Mouse (Mus musculus) intestine, embryonic 15.5 days (tissue): ENCODE results near the gene Lyz2. TPM values are rescaled to one million over a fixed set of nuclear protein-coding genes. Genes with fewer than 3 reads are reported as not detected.
"Not testable (repeated sequence)": the region's sequence is repeated elsewhere in the genome, so short reads cannot be mapped to it uniquely, and the experiment has no call there.

Experiments
- ATAC-seq: fragments of 200-750 bp; cut with Nextera tagmentation; 2 replicates; pipeline ENCODE4 v1.8.0; 2017; ENCODE audit warnings: moderate TSS enrichment, moderate library complexity
- H3K27ac ChIP-seq: fragments of 300-500 bp; sonication (generic); 2 replicates; pipeline ENCODE4 v1.5.1; 2015; ENCODE audit warnings: mild to moderate bottlenecking, inconsistent platforms
- H3K27me3 ChIP-seq: fragments of 300-500 bp; sonication (generic); replicated peaks from 2 replicates; pipeline ENCODE4 v1.6.1; 2015; ENCODE audit warnings: inconsistent platforms
- H3K36me3 ChIP-seq: fragments of 300-500 bp; sonication (generic); 2 replicates; pipeline ENCODE4 v1.6.1; 2015; ENCODE audit warnings: inconsistent platforms
- H3K4me1 ChIP-seq: fragments of 300-500 bp; sonication (generic); replicated peaks from 2 replicates; pipeline ENCODE4 v1.6.1; 2015; ENCODE audit warnings: inconsistent platforms
- H3K4me2 ChIP-seq: fragments of 300-500 bp; sonication (generic); replicated peaks from 2 replicates; pipeline ENCODE4 v1.6.1; 2015; ENCODE audit warnings: mild to moderate bottlenecking, inconsistent platforms
- H3K4me3 ChIP-seq: fragments of 300-500 bp; sonication (generic); replicated peaks from 2 replicates; pipeline ENCODE4 v1.5.1; 2015; ENCODE audit warnings: inconsistent platforms
- H3K9ac ChIP-seq: fragments of 300-500 bp; sonication (generic); 2 replicates; pipeline ENCODE4 v1.6.1; 2015; ENCODE audit warnings: inconsistent platforms
- H3K9me3 ChIP-seq: fragments of 300-500 bp; sonication (generic); 2 replicates; pipeline ENCODE4 v1.6.1; 2016; ENCODE audit warnings: inconsistent platforms
- WGBS: fragments of 180-500 bp; shearing (Covaris S2); methylation state at CpG from one replicate; pipeline ENCODE4 v1.1.7; 2015; 5-methylcytosine and 5-hydroxymethylcytosine counted together
- polyA plus RNA-seq: library from polyadenylated mRNA; unstranded; fragments of >200 nt; fragmentation: Nextera tagmentation; extraction: Ambion mirVana; gene quantifications from 2 replicates; pipeline ENCODE4 v1.2.1, GENCODE M21; 2015

The Lyz2 gene
- polyA plus RNA-seq, 1 experiment from 2014 or later: 97.1 TPM

DNA sequence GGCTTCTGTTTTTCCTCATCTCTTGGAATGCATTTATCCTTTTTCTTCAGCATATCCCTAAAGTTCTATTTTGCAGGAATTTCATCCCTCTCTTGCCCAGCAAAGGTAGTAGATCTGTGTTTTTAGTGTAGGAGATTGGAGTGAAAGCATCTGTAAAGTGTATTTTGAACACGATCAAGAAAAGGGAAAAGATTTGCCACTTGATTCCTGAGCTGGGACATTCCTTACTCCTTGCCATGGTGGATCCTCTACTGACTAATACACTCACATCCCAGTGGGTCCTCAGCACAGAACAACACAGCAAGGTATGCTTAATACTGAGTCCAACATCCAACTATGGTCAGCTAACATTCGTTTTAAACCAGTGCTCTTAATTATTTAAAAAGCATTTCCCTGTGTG is 430 bp upstream of the Lyz2 start:
- WGBS: 59% methylated on average over 2 of the region's 2 CpGs
- Histone ChIP-seq H3K27me3 (no peaks in the 10 kb centered on the region), H3K4me3 (no peak overlapping the region), H3K4me2 (peak overlapping the region; percentile 1; the same call in 1 of the 2 replicates), H3K27ac (0 out of 2 replicates have a peak overlapping the region, but pooled peaks have one; percentile 67), H3K9me3 (no peaks in the 10 kb centered on the region), H3K4me1 (no peaks in the 10 kb centered on the region), H3K9ac (no peak overlapping the region), H3K36me3 (no peaks in the 10 kb centered on the region)
- ATAC-seq: no peak

DNA sequence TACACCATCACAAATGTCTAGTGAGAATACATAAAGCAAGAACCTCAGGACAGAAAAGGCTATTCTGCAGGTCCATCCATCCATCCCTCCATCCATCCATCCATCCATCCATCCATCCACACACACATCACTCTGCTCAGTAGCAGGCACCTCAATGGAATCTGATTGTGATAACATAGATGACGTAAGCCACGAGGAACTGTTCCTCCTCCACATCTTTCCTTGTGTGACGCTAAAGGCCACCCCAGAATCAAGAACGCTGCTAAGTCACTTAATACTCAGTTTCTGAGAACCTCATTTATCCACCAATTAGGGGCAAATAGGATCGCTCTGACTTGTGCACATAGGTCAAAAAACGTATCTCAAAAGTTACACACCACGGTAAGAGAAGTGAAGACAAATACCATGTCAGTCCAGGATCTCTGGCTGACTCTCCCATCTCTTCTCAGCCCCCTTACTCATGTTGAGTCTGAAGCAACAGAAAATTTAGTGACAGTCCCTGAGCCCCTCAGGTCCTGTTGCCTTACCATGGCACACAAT is 670 bp downstream of the Lyz2 start:
- Histone ChIP-seq H3K27ac (peak overlapping the region; percentile 67; the same call in 1 of the 2 replicates), H3K4me1 (no peaks in the 10 kb centered on the region), H3K9ac (no peak overlapping the region), H3K27me3 (no peaks in the 10 kb centered on the region), H3K9me3 (no peaks in the 10 kb centered on the region), H3K4me3 (no peak overlapping the region), H3K36me3 (no peaks in the 10 kb centered on the region), H3K4me2 (no peak overlapping the region)
- WGBS: 82% methylated on average over 7 of the region's 7 CpGs
- ATAC-seq: no peak

DNA sequence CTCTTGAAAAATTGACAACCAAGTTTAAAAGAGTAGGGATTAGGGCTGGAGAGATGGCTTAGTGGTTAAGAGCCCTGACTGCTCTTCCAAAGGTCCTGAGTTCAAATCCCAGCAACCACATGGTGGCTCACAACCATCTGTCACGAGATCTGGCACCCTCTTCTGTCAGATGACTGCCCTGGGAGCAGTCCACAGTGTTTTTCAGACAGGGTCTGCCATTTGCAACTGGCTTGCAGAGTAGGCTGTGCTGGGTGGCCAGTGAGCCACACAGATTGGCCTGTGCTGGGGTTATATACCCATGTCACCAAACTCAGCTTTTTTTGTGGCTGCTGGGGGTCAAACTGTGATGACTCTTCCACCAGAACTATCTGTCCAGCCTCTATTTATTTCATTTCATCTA is 2.1 kb downstream of the Lyz2 start:
- no peak overlapping the region for H3K27ac ChIP-seq
- H3K4me3 ChIP-seq: no peak overlapping the region
- ATAC-seq: no peak
- H3K27me3 ChIP-seq: no peaks in the 10 kb centered on the region
- no peak overlapping the region for H3K9ac ChIP-seq
- H3K36me3 ChIP-seq: no peaks in the 10 kb centered on the region
- H3K4me2 ChIP-seq: no peak overlapping the region
- no peaks in the 10 kb centered on the region for H3K4me1 ChIP-seq
- WGBS: 58% methylated on average over 1 of the region's 1 CpGs
- no peaks in the 10 kb centered on the region for H3K9me3 ChIP-seq

DNA sequence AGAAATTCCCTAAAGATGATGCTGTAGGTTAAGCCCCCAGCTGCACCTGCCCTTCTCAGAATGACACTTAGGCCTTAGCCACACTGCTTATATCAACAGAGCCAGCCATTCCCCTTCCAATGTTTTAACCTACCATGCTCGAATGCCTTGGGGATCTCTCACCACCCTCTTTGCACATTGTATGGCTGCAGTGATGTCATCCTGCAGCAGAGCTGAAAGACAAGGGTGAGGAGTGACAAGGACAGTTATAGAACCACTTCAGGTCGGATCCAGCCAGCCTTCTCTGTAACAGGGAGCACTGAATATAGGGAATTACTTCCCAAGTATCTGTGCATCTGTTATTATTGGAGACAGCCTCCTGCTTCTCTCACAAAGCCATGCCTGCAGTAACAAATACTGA is 3.6 kb downstream of the Lyz2 start:
- ATAC-seq, H3K9ac ChIP-seq, H3K9me3 ChIP-seq, H3K4me1 ChIP-seq, H3K27ac ChIP-seq, H3K36me3 ChIP-seq, H3K4me2 ChIP-seq, H3K4me3 ChIP-seq, H3K27me3 ChIP-seq: not testable (repeated sequence)
- 50% methylated on average over 2 of the region's 2 CpGs for WGBS

DNA sequence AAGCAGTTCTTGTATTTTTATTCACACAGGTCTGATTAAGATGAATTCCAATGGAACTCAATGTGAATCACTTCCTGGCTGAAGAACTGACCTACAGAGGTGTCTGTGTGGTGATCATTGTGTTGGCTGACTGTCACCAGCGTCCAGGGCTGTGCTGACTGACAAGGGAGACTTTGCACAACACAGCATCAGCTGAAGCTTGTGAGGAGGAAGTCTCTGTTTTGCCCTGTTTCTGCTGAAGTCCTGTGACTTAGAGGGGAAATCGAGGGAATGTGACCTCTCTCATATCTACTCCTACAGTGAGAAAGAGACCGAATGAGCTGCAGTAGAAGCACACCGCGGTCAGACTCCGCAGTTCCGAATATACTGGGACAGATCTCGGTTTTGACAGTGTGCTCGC is 4.3 kb downstream of the Lyz2 start:
- ATAC-seq, H3K4me1 ChIP-seq, H3K4me2 ChIP-seq, H3K36me3 ChIP-seq, H3K4me3 ChIP-seq, H3K27me3 ChIP-seq, H3K9me3 ChIP-seq, H3K9ac ChIP-seq, H3K27ac ChIP-seq: not testable (repeated sequence)
- WGBS: 85% methylated on average over 9 of the region's 9 CpGs

DNA sequence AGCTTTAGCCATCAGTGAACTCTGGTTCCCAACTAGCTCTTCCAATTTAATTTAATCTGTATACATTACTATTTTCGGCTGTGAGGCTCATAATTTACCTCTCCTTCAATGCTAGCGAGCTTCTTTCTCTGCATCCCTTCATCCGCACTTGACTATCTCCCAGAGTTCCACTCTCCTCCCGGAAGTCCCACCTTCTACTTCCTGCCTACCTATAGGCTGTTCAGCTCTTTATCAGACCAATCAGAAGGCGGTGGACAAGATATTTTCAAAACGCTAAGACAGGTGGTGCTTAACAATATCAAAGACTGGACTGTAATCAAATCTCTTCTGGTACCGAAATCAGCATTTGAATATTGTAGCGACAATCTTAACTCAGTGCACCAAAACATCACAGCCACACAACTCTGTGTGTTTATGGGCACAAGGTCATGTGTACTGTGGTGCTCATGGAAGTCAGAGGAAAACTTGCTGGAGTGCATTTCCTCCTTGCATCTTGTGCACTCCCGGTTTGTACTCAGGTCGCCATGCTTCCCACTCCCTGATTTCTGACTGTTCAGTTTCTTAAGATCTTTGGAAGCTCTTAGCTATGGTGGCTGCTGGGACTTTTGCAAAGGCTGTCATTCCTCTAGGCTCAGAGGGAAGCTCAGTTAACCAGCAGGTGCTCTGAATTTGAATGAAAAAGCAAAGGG is 6.3 kb downstream of the Lyz2 start:
- Histone ChIP-seq H3K9me3 (no peaks in the 10 kb centered on the region), H3K9ac (no peak overlapping the region), H3K4me1 (no peaks in the 10 kb centered on the region), H3K27me3 (no peaks in the 10 kb centered on the region), H3K4me2 (no peak overlapping the region), H3K36me3 (no peaks in the 10 kb centered on the region), H3K27ac (no peak overlapping the region), H3K4me3 (no peak overlapping the region)
- 82% methylated on average over 10 of the region's 10 CpGs for WGBS
- ATAC-seq: no peak

DNA sequence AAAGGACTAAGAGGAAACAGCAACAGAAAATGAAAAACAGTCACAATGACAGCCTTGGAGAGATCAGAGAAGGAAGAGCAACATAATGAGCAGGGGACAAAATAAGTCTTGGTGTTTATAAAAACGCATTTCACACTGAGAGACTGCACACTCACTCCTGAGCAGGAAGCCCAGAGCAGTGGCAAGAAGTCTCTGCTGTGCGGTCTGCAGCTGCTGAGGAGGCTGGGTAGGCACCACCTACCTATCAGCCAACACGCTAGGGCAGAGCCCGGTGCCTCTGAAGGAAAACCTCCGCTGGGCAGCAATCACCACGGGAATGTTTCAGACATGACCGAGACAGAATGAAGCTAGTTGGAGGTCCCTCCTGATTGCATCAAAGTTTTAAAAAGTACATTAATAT is 7.5 kb downstream of the Lyz2 start:
- H3K27me3 ChIP-seq, H3K4me1 ChIP-seq, H3K9me3 ChIP-seq, H3K9ac ChIP-seq, H3K27ac ChIP-seq, H3K36me3 ChIP-seq, H3K4me3 ChIP-seq, ATAC-seq, H3K4me2 ChIP-seq: not testable (repeated sequence)
- 78% methylated on average over 4 of the region's 7 CpGs for WGBS

DNA sequence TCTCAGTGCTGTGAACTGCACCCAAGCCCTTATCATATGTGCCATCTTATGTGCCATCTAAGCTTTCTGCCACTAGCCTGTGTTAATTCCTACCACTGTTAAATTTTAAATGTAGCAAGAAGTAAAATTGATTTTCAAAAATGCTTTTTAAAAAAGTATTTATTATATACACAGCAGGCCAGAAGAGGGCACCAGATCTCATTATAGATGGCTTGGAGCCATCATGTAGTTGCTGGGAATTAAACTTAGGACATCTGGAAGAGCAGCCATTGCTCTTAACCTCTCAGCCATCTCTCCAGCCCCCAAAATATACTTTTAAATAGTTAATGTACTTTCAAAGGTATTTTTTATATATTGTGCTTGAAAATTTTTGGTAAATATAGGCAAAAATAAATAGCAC is 10.1 kb downstream of the Lyz2 start:
- H3K4me2 ChIP-seq: no peak overlapping the region
- no peak overlapping the region for H3K9ac ChIP-seq
- no peak overlapping the region for H3K4me3 ChIP-seq
- no peak for ATAC-seq
- no peaks in the 10 kb centered on the region for H3K27me3 ChIP-seq
- H3K9me3 ChIP-seq: no peaks in the 10 kb centered on the region
- H3K27ac ChIP-seq: no peak overlapping the region
- H3K36me3 ChIP-seq: no peaks in the 10 kb centered on the region
- H3K4me1 ChIP-seq: no peaks in the 10 kb centered on the region

DNA sequence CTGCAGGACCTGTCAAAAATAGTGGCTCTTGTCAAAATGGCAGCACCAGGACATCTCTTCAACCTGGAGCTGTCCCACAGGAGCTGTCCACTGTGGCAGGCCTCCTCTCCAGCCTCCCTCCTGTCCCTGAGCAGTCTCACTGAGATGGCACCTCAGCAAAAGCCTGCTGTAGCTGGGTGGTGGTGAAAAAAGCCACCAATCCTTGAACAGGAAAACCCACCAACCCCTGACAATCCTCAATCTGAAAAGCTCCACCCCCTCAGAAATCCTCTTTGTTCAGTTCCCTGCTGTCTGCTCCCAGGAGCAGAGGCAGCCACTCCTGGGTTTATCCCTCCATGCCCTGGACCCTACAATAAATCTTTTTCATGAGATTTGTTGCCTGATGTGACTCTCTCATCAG is 22.3 kb downstream of the Lyz2 start:
- H3K9ac ChIP-seq: no peak overlapping the region
- ATAC-seq: no peak
- H3K36me3 ChIP-seq: no peaks in the 10 kb centered on the region

DNA sequence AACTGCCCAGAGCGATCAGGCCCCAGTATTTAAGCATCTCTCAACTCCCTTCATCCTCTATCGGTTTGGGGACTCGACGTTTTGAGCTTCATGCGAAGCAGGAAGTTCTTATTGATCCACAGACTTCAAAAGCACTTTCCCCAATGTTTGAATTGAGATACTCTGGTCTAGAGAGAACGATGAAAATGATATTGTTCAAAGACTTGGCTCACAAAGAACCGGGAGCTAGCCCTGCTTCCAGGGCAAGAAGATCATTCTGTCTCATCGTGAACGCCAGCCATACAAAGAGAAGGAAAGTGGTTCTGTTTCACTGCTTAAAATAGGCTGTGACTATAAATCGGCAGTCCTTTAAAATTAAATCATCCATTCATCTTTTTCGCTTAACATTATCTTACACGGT is 43.5 kb downstream of the Lyz2 start, which contains the start of gene 9530003J23Rik:
9530003J23Rik (minus strand) TSS at position 101 of the 400 bp plus-strand sequence.
- H3K4me1 ChIP-seq: no peaks in the 10 kb centered on the region
- H3K36me3 ChIP-seq: no peaks in the 10 kb centered on the region
- no peak for ATAC-seq
- no peak within 1 kb of the TSS for H3K4me2 ChIP-seq
- 81% methylated on average over 12 of the region's 12 CpGs for WGBS
- H3K4me3 ChIP-seq: no peak within 1 kb of the TSS
- H3K9ac ChIP-seq: no peak within 1 kb of the TSS
- no peaks in the 10 kb centered on the region for H3K9me3 ChIP-seq
- no peak within 1 kb of the TSS for H3K27ac ChIP-seq
- no peaks in the 10 kb centered on the region for H3K27me3 ChIP-seq

More for the DNA sequence above, 22.3 kb downstream of the Lyz2 start:
- Histone ChIP-seq H3K4me3 (no peak overlapping the region), H3K4me2 (no peak overlapping the region), H3K4me1 (no peaks in the 10 kb centered on the region), H3K27ac (no peak overlapping the region), H3K27me3 (no peaks in the 10 kb centered on the region), H3K9me3 (no peaks in the 10 kb centered on the region)

DNA sequence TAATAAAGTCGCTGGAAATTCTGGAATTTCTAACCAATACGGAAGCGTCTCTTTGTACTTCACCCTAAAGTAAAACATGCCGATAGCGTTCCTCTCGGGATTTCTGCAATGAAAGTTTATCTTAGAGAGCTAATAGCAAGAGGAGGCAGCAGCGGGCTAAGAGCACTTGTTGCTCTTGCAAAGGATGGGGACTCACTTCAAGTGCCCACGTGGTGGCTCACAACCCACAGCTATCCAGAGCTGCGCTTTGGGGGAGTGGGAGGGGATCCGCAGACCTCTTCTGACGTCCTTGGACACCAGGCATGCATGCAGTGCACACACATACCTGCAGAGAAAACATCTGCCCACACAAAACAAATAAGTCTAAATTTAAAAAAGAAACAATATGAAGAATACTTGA is 46.3 kb downstream of the Lyz2 start:
- no peaks in the 10 kb centered on the region for H3K9me3 ChIP-seq
- no peak for ATAC-seq
- no peak overlapping the region for H3K9ac ChIP-seq
- H3K4me3 ChIP-seq: no peak overlapping the region
- 37% methylated on average over 11 of the region's 11 CpGs for WGBS
- no peaks in the 10 kb centered on the region for H3K4me1 ChIP-seq
- H3K27ac ChIP-seq: no peak overlapping the region
- no peaks in the 10 kb centered on the region for H3K27me3 ChIP-seq
- H3K36me3 ChIP-seq: no peaks in the 10 kb centered on the region
- peak overlapping the region; percentile 33 for H3K4me2 ChIP-seq

DNA sequence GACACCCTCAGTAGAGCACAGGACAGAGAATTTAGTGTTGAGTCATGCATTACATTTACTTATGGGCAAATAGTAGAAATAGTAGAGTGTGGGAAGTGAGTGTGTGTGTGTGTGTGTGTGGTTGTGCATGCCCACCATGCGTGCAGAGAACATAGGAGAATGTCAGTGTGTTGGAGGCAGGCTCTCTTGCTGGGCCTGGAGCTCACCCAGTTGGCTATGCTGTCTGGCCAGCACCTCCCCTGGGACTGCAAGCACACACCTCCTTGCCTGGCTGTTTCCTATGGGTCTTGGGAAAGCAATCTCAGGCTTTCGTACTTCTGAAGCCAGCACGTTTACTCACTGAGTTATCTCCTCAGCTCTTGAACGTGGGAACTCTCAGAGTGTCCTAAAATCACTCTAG is 47.3 kb downstream of the Lyz2 start:
- H3K4me2 ChIP-seq: no peak overlapping the region
- no peak for ATAC-seq
- no peaks in the 10 kb centered on the region for H3K9me3 ChIP-seq
- no peak overlapping the region for H3K4me3 ChIP-seq
- 65% methylated on average over 4 of the region's 4 CpGs for WGBS
- no peaks in the 10 kb centered on the region for H3K36me3 ChIP-seq
- no peak overlapping the region for H3K9ac ChIP-seq
- H3K27ac ChIP-seq: no peak overlapping the region
- H3K27me3 ChIP-seq: no peaks in the 10 kb centered on the region
- no peaks in the 10 kb centered on the region for H3K4me1 ChIP-seq

DNA sequence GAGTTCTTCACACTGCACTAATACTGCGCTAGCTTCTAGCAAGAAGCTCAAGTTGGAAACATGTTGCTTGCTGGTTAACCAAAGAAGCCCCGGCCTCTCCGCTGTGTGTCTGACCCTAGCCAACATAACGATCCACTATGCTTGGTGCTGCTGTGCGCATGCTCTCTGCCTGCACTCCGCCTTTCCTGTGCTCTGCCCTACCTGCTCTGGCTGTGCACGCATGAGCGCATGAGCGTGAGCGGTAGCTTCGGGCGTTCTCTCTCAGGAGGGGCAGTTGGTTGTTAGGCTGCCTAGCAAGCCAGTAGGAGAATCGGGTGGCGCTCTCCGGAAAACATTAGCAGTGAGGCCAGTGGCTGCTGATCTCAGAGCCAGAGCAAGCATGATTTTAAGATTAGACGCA is 52.3 kb downstream of the Lyz2 start:
- no peaks in the 10 kb centered on the region for H3K27me3 ChIP-seq

More for the DNA sequence above, 52.3 kb downstream of the Lyz2 start:
- no peaks in the 10 kb centered on the region for H3K9me3 ChIP-seq
- H3K27ac ChIP-seq: no peak overlapping the region
- no peaks in the 10 kb centered on the region for H3K36me3 ChIP-seq
- H3K4me2 ChIP-seq: no peak overlapping the region
- 0 out of 2 replicates have a peak, but pooled peaks cover under 1% of the 10 kb centered on the region for H3K4me1 ChIP-seq
- H3K9ac ChIP-seq: no peak overlapping the region
- peak; percentile 68 for ATAC-seq
- no peak overlapping the region for H3K4me3 ChIP-seq
- 66% methylated on average over 16 of the region's 16 CpGs for WGBS
